Mouse (Mus musculus) erythroblast, embryonic 14.5 days (primary cell): Measurements from ENCODE around the gene Gm14190.

ENCODE experiments used
- GATA1 ChIP-seq: IDR thresholded peaks from 2 replicates; pipeline ENCODE4 v1.6.1; 2012; ENCODE audit warnings: low read length, inconsistent platforms, mixed read lengths
- TAL1 ChIP-seq: IDR thresholded peaks from 3 replicates; pipeline ENCODE4 v1.6.1; 2012; ENCODE audit warnings: low read length, inconsistent platforms, mixed read lengths

DNA sequence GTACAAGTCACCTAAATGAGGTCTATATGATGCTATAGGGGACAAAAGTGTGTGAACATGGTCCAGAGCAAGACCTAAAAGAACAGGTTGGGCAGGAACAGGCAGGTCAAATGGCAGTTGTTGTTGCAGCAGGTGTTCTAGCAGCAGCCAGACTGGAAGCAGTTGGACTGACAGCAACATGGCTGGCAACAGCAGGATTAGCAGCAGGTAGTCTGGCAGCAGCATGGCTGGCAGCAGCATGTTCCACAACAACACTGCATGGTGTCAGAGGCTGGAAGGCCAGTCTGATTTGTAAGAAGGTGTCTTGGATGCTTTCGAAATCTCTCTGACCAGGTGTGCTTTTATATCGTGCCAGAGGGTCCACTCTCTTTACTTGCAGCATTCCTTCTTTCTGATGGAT is 7.1 kb downstream of the Gm14190 start:
- TF ChIP-seq TAL1 = no peak
- no peak for TF ChIP-seq GATA1
